Mouse (Mus musculus): ENCODE measurements around the gene Uri1. TPM values are rescaled to one million over a fixed set of nuclear protein-coding genes. Genes with fewer than 3 reads are reported as not detected.

Uri1 gene
- total and polyA plus RNA-seq, 3 experiments: 5.8 to 19.9 (median 15.1) TPM

- intact Hi-C loops (cut with DNase I): loop anchor here (1.0 to 5.0 kb wide), 2 partner anchors 162 to 560 kb away; partner anchors contain the start of gene Zfp536
- H3K27me3 ChIP-seq (ENCODE audit: control insufficient read depth, insufficient read depth, low read length): no peaks in the 10 kb centered on the region
- 37% methylated on average over 5 of the region's 5 CpGs for WGBS
- H3K79me2 ChIP-seq (replicated peaks; ENCODE audit: control insufficient read depth, insufficient read depth, low read length): no peaks in the 10 kb centered on the region
- no peaks in the 10 kb centered on the region for H3K36me3 ChIP-seq (ENCODE audit: control insufficient read depth, insufficient read depth, low read length)
- no peak overlapping the region for H3K27ac ChIP-seq
- TF ChIP-seq EP300 (IDR thresholded peaks at IDR 0.05; ENCODE audit: insufficient read depth, low read depth, low read length) (no peak), POLR2A (IDR thresholded peaks at IDR 0.05; ENCODE audit: insufficient read depth, low read depth, low read length) (no peak), CTCF (IDR thresholded peaks at IDR 0.05) (peak; percentile 78)
- peak in 1 of 2 experiments; percentile 42 for DNase-seq
- H3K4me3 ChIP-seq: no peak overlapping the region
- H3K4me1 ChIP-seq (ENCODE audit: control insufficient read depth, insufficient read depth, low read length): no peaks in the 10 kb centered on the region
- no peak overlapping the region for H3K9ac ChIP-seq (ENCODE audit: low read depth, low read length)
Measured at GRCm38 (mm10) chr7:37934770-37935182, 88.6 kb downstream of the Uri1 start.

GRCm38 (mm10) chr7:37933754-37934308 is 89.5 kb downstream of the Uri1 start:
- 74% methylated on average over 9 of the region's 9 CpGs for WGBS
- no peak for DNase-seq
- no peaks in the 10 kb centered on the region for H3K4me1 ChIP-seq (ENCODE audit: control insufficient read depth, insufficient read depth, low read length)
- intact Hi-C loops (cut with DNase I): no loop called here
- no peak overlapping the region for H3K9ac ChIP-seq (ENCODE audit: low read depth, low read length)
- H3K4me3 ChIP-seq: no peak overlapping the region
- H3K36me3 ChIP-seq (ENCODE audit: control insufficient read depth, insufficient read depth, low read length): no peaks in the 10 kb centered on the region
- no peak overlapping the region for H3K27ac ChIP-seq
- TF ChIP-seq CTCF (IDR thresholded peaks at IDR 0.05) (no peak), EP300 (IDR thresholded peaks at IDR 0.05; ENCODE audit: insufficient read depth, low read depth, low read length) (no peak), POLR2A (IDR thresholded peaks at IDR 0.05; ENCODE audit: insufficient read depth, low read depth, low read length) (no peak)
- H3K79me2 ChIP-seq (replicated peaks; ENCODE audit: control insufficient read depth, insufficient read depth, low read length): no peaks in the 10 kb centered on the region
- H3K27me3 ChIP-seq (ENCODE audit: control insufficient read depth, insufficient read depth, low read length): no peaks in the 10 kb centered on the region

- no peaks in the 10 kb centered on the region for H3K36me3 ChIP-seq (ENCODE audit: control insufficient read depth, insufficient read depth, low read length)
- DNase-seq: no peak
- no peak overlapping the region for H3K9ac ChIP-seq (ENCODE audit: low read depth, low read length)
- no peaks in the 10 kb centered on the region for H3K79me2 ChIP-seq (replicated peaks; ENCODE audit: control insufficient read depth, insufficient read depth, low read length)
- 32% methylated on average over 3 of the region's 3 CpGs for WGBS
- TF ChIP-seq POLR2A (IDR thresholded peaks at IDR 0.05; ENCODE audit: insufficient read depth, low read depth, low read length) (no peak), EP300 (IDR thresholded peaks at IDR 0.05; ENCODE audit: insufficient read depth, low read depth, low read length) (no peak), CTCF (IDR thresholded peaks at IDR 0.05) (no peak)
- no peaks in the 10 kb centered on the region for H3K4me1 ChIP-seq (ENCODE audit: control insufficient read depth, insufficient read depth, low read length)
- H3K4me3 ChIP-seq: no peak overlapping the region
- intact Hi-C loops (cut with DNase I): no loop called here
- H3K27me3 ChIP-seq (ENCODE audit: control insufficient read depth, insufficient read depth, low read length): no peaks in the 10 kb centered on the region
- no peak overlapping the region for H3K27ac ChIP-seq
Measured at GRCm38 (mm10) chr7:37931631-37932030, 91.7 kb downstream of the Uri1 start.

GRCm38 (mm10) chr7:37929738-37930137 is 93.6 kb downstream of the Uri1 start:
- Histone ChIP-seq H3K79me2 (replicated peaks; ENCODE audit: control insufficient read depth, insufficient read depth, low read length) (no peaks in the 10 kb centered on the region), H3K9ac (ENCODE audit: low read depth, low read length) (no peak overlapping the region), H3K4me3 (no peak overlapping the region), H3K27ac (no peak overlapping the region), H3K36me3 (ENCODE audit: control insufficient read depth, insufficient read depth, low read length) (no peaks in the 10 kb centered on the region), H3K27me3 (ENCODE audit: control insufficient read depth, insufficient read depth, low read length) (no peaks in the 10 kb centered on the region), H3K4me1 (ENCODE audit: control insufficient read depth, insufficient read depth, low read length) (no peaks in the 10 kb centered on the region)
- WGBS: 49% methylated on average over 5 of the region's 5 CpGs
- TF ChIP-seq CTCF (IDR thresholded peaks at IDR 0.05): no peak
- no peak for TF ChIP-seq POLR2A (IDR thresholded peaks at IDR 0.05; ENCODE audit: insufficient read depth, low read depth, low read length)
- TF ChIP-seq EP300 (IDR thresholded peaks at IDR 0.05; ENCODE audit: insufficient read depth, low read depth, low read length): no peak
- intact Hi-C loops (cut with DNase I): no loop called here
- DNase-seq: no peak

GRCm38 (mm10) chr7:37922999-37923398 is 100.4 kb downstream of the Uri1 start:
- DNase-seq: no peak
- intact Hi-C loops (cut with DNase I): no loop called here
- Histone ChIP-seq H3K36me3 (ENCODE audit: control insufficient read depth, insufficient read depth, low read length) (no peaks in the 10 kb centered on the region), H3K27ac (no peak overlapping the region), H3K9ac (ENCODE audit: low read depth, low read length) (no peak overlapping the region), H3K79me2 (replicated peaks; ENCODE audit: control insufficient read depth, insufficient read depth, low read length) (no peaks in the 10 kb centered on the region), H3K4me3 (no peak overlapping the region), H3K4me1 (ENCODE audit: control insufficient read depth, insufficient read depth, low read length) (no peaks in the 10 kb centered on the region), H3K27me3 (ENCODE audit: control insufficient read depth, insufficient read depth, low read length) (no peaks in the 10 kb centered on the region)
- TF ChIP-seq CTCF (IDR thresholded peaks at IDR 0.05) (peak; percentile 28), POLR2A (IDR thresholded peaks at IDR 0.05; ENCODE audit: insufficient read depth, low read depth, low read length) (no peak)
- WGBS: 72% methylated on average over 4 of the region's 4 CpGs

GRCm38 (mm10) chr7:37921681-37922430 is 101.5 kb downstream of the Uri1 start:
- H3K36me3 ChIP-seq (ENCODE audit: control insufficient read depth, insufficient read depth, low read length): no peaks in the 10 kb centered on the region
- 80% methylated on average over 17 of the region's 17 CpGs for WGBS
- no peak overlapping the region for H3K4me3 ChIP-seq
- intact Hi-C loops (cut with DNase I): no loop called here
- no peak overlapping the region for H3K9ac ChIP-seq (ENCODE audit: low read depth, low read length)
- H3K4me1 ChIP-seq (ENCODE audit: control insufficient read depth, insufficient read depth, low read length): no peaks in the 10 kb centered on the region
- no peak for TF ChIP-seq EP300 (IDR thresholded peaks at IDR 0.05; ENCODE audit: insufficient read depth, low read depth, low read length)
- TF ChIP-seq POLR2A (IDR thresholded peaks at IDR 0.05; ENCODE audit: insufficient read depth, low read depth, low read length): no peak
- TF ChIP-seq CTCF (IDR thresholded peaks at IDR 0.05): no peak
- H3K27ac ChIP-seq: no peak overlapping the region
- H3K79me2 ChIP-seq (replicated peaks; ENCODE audit: control insufficient read depth, insufficient read depth, low read length): no peaks in the 10 kb centered on the region
- DNase-seq: no peak
- H3K27me3 ChIP-seq (ENCODE audit: control insufficient read depth, insufficient read depth, low read length): no peaks in the 10 kb centered on the region
